Mouse (Mus musculus): ENCODE measurements around the gene Pygo2.

GRCm38 (mm10) chr3:89385451-89385850 lies 44.6 kb upstream of the Pygo2 start:
- TF ChIP-seq CTCF (IDR thresholded peaks at IDR 0.05; ENCODE audit: insufficient read depth, low read depth, low read length) = no peak
- TF ChIP-seq POLR2A (IDR thresholded peaks at IDR 0.05; ENCODE audit: insufficient read depth, low read depth, low read length) = no peak
